Comparison of ENCODE assay signal across 24 mouse cellular contexts in genomic region chr10:22295676-22296075, GRCm38 (mm10).
"Had no signal": no experiment of that assay in that cellular context is flagged by ENCODE, and none has a peak within 500 bp of the region (broad histone marks: within the 10 kb centered on the region; RNA-seq: fewer than 3 reads in every experiment).

No protein-coding gene starts in this region.

- DNase-seq: kidney, adult 11 months; kidney, adult 8-10 months; kidney, postnatal 10 days; kidney, postnatal 4 days; liver; lung, adult 18-20 months; lung, postnatal 10 days; lung, postnatal 4 days; midbrain, embryonic 14.5 days; retina, postnatal 1 day; right cerebral cortex, postnatal 25 days; spleen, adult 18-20 months; thymus, adult 18-20 months; thymus, postnatal 4 days had no signal

- H3K4me1 ChIP-seq: limb, embryonic 10.5 days; limb, embryonic 13.5 days; liver, embryonic 12.5 days; liver, embryonic 15.5 days; lung, embryonic 15.5 days; neural tube, embryonic 12.5 days; neural tube, embryonic 15.5 days had no signal

- H3K9ac ChIP-seq: kidney, embryonic 15.5 days; limb, embryonic 13.5 days; liver, embryonic 12.5 days; liver, embryonic 15.5 days; lung, embryonic 15.5 days; neural tube, embryonic 12.5 days; neural tube, embryonic 15.5 days had no signal

- ATAC-seq: liver, embryonic 12.5 days had no signal

- H3K36me3 ChIP-seq: kidney, embryonic 15.5 days; limb, embryonic 10.5 days; limb, embryonic 13.5 days; liver, embryonic 12.5 days; liver, embryonic 15.5 days; lung, embryonic 15.5 days; neural tube, embryonic 12.5 days; neural tube, embryonic 15.5 days had no signal

- H3K27me3 ChIP-seq: kidney, embryonic 15.5 days; limb, embryonic 13.5 days; liver, embryonic 12.5 days; liver, embryonic 15.5 days; lung, embryonic 15.5 days; neural tube, embryonic 12.5 days; neural tube, embryonic 15.5 days had no signal

- H3K27ac ChIP-seq: kidney, embryonic 15.5 days; layer of hippocampus, adult 2 months; limb, embryonic 10.5 days; limb, embryonic 13.5 days; liver, embryonic 12.5 days; liver, embryonic 15.5 days; lung, embryonic 15.5 days; neural tube, embryonic 12.5 days; neural tube, embryonic 15.5 days had no signal

- H3K9me3 ChIP-seq: kidney, embryonic 15.5 days; limb, embryonic 10.5 days; limb, embryonic 13.5 days; liver, embryonic 12.5 days; liver, embryonic 15.5 days; lung, embryonic 15.5 days; neural tube, embryonic 12.5 days; neural tube, embryonic 15.5 days had no signal

- H3K4me3 ChIP-seq: kidney, embryonic 15.5 days; layer of hippocampus, adult 2 months; limb, embryonic 10.5 days; limb, embryonic 13.5 days; liver, embryonic 12.5 days; liver, embryonic 15.5 days; lung, embryonic 15.5 days; neural tube, embryonic 12.5 days; neural tube, embryonic 15.5 days had no signal

- H3K4me2 ChIP-seq: kidney, embryonic 15.5 days; limb, embryonic 13.5 days; liver, embryonic 12.5 days; liver, embryonic 15.5 days; lung, embryonic 15.5 days; midbrain, embryonic 11.5 days; neural tube, embryonic 12.5 days; neural tube, embryonic 15.5 days had no signal
